Mouse (Mus musculus) left cerebral cortex, postnatal 10 days (tissue): Measurements from ENCODE around the gene Lrrc66. TPM values are rescaled to one million over a fixed set of nuclear protein-coding genes. Genes with fewer than 3 reads are reported as not detected.

Experiments
- DNase-seq, 2 experiments: peaks; one replicate each; pipeline ENCODE4 v3.0.0; 2021 to 2022; ENCODE audit warnings: low spot score in 2 of 2, mixed read lengths in 1 of 2; ENCODE audit errors: extremely low spot score in 1 of 2
- intact Hi-C: fragments of 180-260 bp; cut with DNase I; formaldehyde crosslinking; loops from one replicate; pipeline ENCODE4 v1.15.1; 2025
- total RNA-seq, 2 experiments: library from RNA; stranded (reverse); gene quantifications; 2 replicates each; pipeline ENCODE4 v1.2.3; 2021

Lrrc66 gene
- total RNA-seq, 2 experiments from 2014 or later = not detected

DNA sequence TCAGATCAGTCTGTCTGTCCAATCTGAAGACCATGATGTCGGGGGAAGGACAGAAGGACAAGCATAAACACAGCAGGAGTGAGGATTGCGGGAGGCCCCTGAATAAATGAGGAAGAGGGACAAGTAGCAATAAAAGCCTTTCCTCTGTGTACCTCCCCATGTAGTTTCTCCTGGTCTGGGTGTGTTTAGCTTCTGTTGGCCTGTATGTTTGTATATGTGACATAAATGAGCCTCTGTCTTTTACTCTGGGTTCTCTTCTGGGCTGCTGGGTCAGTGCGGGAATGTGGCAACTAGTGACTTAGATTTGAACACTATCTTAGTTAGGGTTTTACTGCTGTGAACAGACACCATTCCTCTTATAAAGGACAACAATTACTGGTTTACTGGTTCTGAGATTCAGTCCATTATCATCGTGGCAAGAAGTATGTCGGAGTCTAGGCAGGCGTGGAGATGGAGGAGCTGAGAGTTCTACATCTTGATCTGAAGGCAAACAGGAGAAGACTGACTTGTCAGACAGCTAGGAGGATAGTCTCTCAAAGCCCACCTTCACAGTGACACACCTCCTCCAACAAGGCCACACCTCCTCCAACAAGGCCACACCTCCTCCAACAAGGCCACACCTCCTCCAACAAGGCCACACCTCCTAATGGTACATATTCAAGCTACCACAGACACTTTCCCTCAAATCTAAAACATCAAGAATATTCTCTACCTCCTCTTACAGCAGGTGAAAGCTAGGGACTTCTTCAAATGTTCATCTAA is 60.8 kb downstream of the Lrrc66 start:
- intact Hi-C loops = no loop called here

DNA sequence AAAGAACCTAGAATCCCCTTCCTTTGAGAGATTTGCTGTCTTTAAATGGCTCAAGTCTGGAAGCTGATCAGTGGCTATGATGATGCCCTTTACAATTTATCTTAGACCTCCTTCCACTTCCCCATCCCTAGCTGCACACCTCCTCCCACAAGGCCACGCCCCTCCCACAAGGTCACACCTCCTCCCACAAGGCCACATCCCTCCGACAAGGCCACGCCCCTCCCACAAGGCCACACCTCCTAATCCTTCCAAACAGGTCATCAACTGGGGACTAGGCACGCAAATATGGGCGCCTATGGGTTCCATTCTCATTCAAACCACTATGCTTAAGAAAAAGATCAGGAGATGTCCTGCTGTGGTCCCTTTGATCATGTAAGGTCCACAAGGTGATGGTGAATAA is 63.1 kb downstream of the Lrrc66 start:
- intact Hi-C loops = no loop called here
- DNase-seq = no peak

More for the DNA sequence above, 60.8 kb downstream of the Lrrc66 start:
- DNase-seq = no peak

- DNase-seq = no peak
- intact Hi-C loops = no loop called here
These were observed 65.4 kb downstream of the Lrrc66 start for GRCm38 (mm10) chr5:73566892-73567291.

- DNase-seq = no peak
These were observed 66.2 kb downstream of the Lrrc66 start for GRCm38 (mm10) chr5:73566119-73566518.

GRCm38 (mm10) chr5:73564038-73564437 is 68.3 kb downstream of the Lrrc66 start:
- intact Hi-C loops = no loop called here
- no peak for DNase-seq

More at GRCm38 (mm10) chr5:73566119-73566518, 66.2 kb downstream of the Lrrc66 start:
- intact Hi-C loops = no loop called here

GRCm38 (mm10) chr5:73558756-73559155 is 73.6 kb downstream of the Lrrc66 start:
- intact Hi-C loops = no loop called here

DNA sequence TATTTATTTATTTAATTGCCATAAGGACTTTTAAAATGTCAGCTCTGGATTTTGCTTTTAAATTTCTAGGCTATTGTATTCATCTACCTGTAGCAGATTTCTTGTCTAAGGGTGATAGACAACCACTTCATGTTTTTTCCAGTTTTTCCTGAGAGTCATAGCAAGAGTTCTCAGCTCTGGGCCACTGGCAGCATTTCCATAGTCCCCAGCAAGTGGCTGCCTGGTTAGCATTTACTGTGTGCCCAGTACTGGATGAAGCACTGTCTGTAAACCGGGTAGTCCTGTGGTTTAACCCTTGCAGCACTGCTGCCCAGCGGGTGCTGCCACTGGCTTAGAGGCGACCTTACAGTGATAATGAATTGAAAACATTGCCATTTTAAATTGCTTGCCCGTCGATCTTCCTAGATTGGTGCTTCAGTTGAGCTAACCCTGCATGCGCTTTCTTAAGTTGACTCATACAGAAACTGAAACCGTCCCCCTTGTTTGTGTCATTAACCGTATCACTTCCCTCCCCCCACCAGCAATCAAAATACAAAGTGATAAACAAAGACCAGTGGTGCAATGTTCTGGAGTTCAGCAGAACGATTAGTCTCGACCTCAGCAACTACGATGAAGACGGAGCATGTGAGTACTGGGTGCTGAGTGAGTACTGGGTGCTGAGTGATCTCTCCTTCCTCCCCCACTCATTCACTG is 75.4 kb downstream of the Lrrc66 start:
- intact Hi-C loops = no loop called here
- no peak for DNase-seq

More at GRCm38 (mm10) chr5:73558756-73559155, 73.6 kb downstream of the Lrrc66 start:
- DNase-seq = no peak

Other genes with a start within 250 kb of the Lrrc66 start
- gene Cwh43, start 226.5 kb downstream of the Lrrc66 start, total RNA-seq = 1 to 10 TPM; 6.7 to 8.2 TPM
- 100 to 1,000 TPM; 102 to 110 TPM for gene Dcun1d4, start 151.5 kb downstream of the Lrrc66 start, total RNA-seq
- gene Sgcb, start 15.3 kb upstream of the Lrrc66 start, total RNA-seq = 10 to 100 TPM; 61.7 to 65.8 TPM
- gene Spata18, start 18.9 kb upstream of the Lrrc66 start, total RNA-seq = under 1 TPM in 1 of 2 experiments, not detected in 1; 0.34 TPM